Mouse (Mus musculus) ES-E14 (cell line): ENCODE data around the gene Izumo4. TPM values are rescaled to one million over a fixed set of nuclear protein-coding genes. Genes with fewer than 3 reads are reported as not detected.

Source experiments
- DNase-seq: peaks from one replicate; pipeline ENCODE4 v3.0.0-alpha.2; 2013; ENCODE audit warnings: low read depth, low spot score
- H3K27ac ChIP-seq: 2 replicates; pipeline ENCODE4 v1.5.1; 2012; ENCODE audit warnings: low read depth, mild to moderate bottlenecking, low read length, moderate library complexity, mixed read lengths; ENCODE audit not compliant: poor library complexity, insufficient read depth, severe bottlenecking
- H3K36me3 ChIP-seq: 2 replicates; pipeline ENCODE4 v1.6.1; 2012; ENCODE audit warnings: mild to moderate bottlenecking, low read length, moderate library complexity, mixed read lengths; ENCODE audit not compliant: control insufficient read depth, poor library complexity, insufficient read depth, severe bottlenecking
- H3K4me1 ChIP-seq, 2 experiments: fragments of 150-350 bp in 1 of 2; sonication (generic) in 1 of 2; 2 replicates each; pipeline ENCODE4 v1.6.1; 2012; ENCODE audit warnings: low read length in 2 of 2, mild to moderate bottlenecking in 1 of 2, mixed read lengths in 1 of 2; ENCODE audit not compliant: control insufficient read depth in 2 of 2, insufficient read depth in 2 of 2, poor library complexity in 1 of 2
- H3K4me3 ChIP-seq, 2 experiments: fragments of 150-350 bp in 1 of 2; sonication (generic) in 1 of 2; 2 replicates each; pipeline ENCODE4 v1.5.1; 2012; ENCODE audit warnings: low read length in 2 of 2, low read depth in 1 of 2, mild to moderate bottlenecking in 1 of 2, mixed read lengths in 1 of 2; ENCODE audit not compliant: insufficient read depth in 1 of 2, poor library complexity in 1 of 2, severe bottlenecking in 1 of 2
- H3K9ac ChIP-seq: 2 replicates; pipeline ENCODE4 v1.6.1; 2012; ENCODE audit warnings: low read depth, mild to moderate bottlenecking, low read length, mixed read lengths; ENCODE audit not compliant: poor library complexity, insufficient read depth, severe bottlenecking
- H3K9me3 ChIP-seq: fragments of 150-350 bp; sonication (generic); 2 replicates; pipeline ENCODE4 v1.6.1; 2012; ENCODE audit warnings: low read depth, mild to moderate bottlenecking, low read length; ENCODE audit not compliant: control insufficient read depth, insufficient read depth
- CHD2 ChIP-seq: IDR thresholded peaks from 2 replicates; pipeline ENCODE4 v1.6.1; 2014; ENCODE audit warnings: mild to moderate bottlenecking, low read depth, low read length, inconsistent platforms
- HCFC1 ChIP-seq: IDR thresholded peaks from 2 replicates; pipeline ENCODE4 v1.6.1; 2012; ENCODE audit warnings: low read length, inconsistent platforms, borderline replicate concordance; ENCODE audit not compliant: insufficient read depth
- MAFK ChIP-seq: IDR thresholded peaks from 2 replicates; pipeline ENCODE4 v1.6.1; 2014; ENCODE audit warnings: mild to moderate bottlenecking, low read depth, low read length, inconsistent platforms; ENCODE audit not compliant: insufficient read depth
- ZC3H11A ChIP-seq: IDR thresholded peaks from 2 replicates; pipeline ENCODE4 v1.6.1; 2012; ENCODE audit warnings: low read depth, mild to moderate bottlenecking, inconsistent platforms, low read length, borderline replicate concordance
- ZNF384 ChIP-seq: IDR thresholded peaks from 2 replicates; pipeline ENCODE4 v1.6.1; 2012; ENCODE audit warnings: low read depth, low read length, inconsistent platforms
- in situ Hi-C, 2 experiments: fragments of 600-800 bp; cut with MboI; formaldehyde crosslinking; loops; one replicate each; pipeline ENCODE4 v1.15.1; 2025; ENCODE audit warnings: low sequenced_read_pairs in 2 of 2, inconsistent platforms in 1 of 2; ENCODE audit not compliant: unreplicated experiment in 2 of 2
- total RNA-seq: library from RNA; depleted of rRNA; stranded (reverse); fragments of 300-350 nt; gene quantifications from 2 replicates; pipeline ENCODE4 v1.2.3, GENCODE M21; 2012

Gene Izumo4
- total RNA-seq, 1 experiment = 8.9 TPM

DNA sequence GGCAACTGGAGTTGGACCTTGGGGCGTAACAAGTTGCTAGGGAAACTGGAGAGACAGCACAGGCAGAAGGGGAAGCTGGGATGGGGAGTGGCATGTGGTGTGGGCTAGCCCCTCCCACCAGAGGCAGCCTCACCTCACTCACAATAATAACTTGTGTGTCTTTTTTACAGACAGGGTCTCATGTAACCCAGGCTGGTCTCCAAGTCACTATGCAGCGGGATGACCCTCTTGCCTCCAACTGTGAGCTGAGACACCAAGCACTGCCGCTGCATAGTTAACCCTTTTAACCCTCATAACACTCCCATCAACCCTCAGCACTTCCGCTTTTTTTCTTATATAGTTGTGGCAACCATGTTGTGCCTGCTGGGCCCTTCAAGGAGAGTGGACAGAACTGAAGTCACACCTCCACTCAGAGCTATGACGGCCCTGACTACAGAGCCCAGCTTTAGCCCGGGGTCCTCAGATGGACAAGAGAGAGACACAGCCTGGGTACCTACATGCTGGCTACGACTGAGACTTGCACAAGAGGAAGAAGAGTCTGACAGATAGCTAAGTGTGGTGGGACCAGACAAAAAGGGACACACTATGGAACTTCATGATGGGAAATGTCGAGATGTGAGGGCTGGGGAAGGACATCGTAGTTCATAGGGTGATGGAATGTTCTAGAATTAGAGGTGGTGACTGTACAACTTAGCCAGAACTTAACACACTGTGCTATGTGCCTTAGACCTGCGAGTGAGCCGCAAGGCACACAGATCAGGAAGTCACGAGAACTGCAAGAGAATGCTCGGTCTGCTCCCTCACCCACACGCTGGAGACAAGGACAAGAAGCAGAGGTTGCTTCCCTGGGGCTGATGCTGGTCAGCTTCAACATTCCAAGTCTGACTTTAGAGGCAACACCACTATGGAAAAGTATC is 9.5 kb upstream of the Izumo4 start:
- Histone ChIP-seq H3K4me3 (no peak overlapping the region), H3K9ac (no peak overlapping the region), H3K36me3 (peaks cover 8% of the 10 kb centered on the region; the same call in 1 of the 2 replicates), H3K4me1 (peaks cover 4 to 27% of the 10 kb centered on the region in 2 experiments; a peak in 3 of 4 replicates), H3K27ac (no peak overlapping the region), H3K9me3 (no peaks in the 10 kb centered on the region)
- TF ChIP-seq ZC3H11A (no peak), MAFK (no peak), HCFC1 (no peak), ZNF384 (no peak), CHD2 (no peak)
- in situ Hi-C loops = no loop called here
- DNase-seq = no peak

DNA sequence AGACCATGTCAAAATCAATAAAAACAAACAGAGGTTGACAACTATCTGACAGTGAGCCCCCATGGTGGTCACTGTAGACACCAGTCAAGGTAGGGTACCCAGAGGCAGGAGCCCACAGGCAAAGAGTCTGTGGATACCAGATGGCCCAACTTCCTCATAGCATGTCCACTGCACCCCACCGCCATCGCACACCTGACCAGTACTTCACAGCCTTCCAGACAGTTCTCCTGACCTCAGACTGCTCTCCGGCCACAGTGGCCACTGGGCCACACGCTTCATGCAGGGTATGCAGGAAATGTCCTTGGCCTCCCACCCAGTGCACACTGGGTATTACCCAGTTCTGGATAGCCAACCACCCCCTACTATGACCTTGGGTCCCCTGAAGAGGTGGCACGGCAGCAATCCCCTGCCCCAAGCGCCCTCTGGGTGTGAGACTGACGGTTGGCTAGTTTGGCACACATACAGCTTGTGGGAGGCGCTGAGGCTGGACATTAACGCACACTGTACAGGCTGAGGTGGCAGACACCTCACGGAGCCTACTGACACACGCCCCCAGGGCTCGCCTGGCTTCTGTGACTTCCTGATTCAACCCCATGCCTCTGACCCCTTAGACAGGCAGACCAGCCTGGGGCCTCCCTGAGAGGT is 8.5 kb upstream of the Izumo4 start:
- H3K4me3 ChIP-seq = no peak overlapping the region
- H3K27ac ChIP-seq = no peak overlapping the region
- H3K9me3 ChIP-seq = no peaks in the 10 kb centered on the region
- peaks cover 4 to 27% of the 10 kb centered on the region in 2 experiments; a peak in 3 of 4 replicates for H3K4me1 ChIP-seq
- peaks cover 8% of the 10 kb centered on the region; the same call in 1 of the 2 replicates for H3K36me3 ChIP-seq
- no peak for DNase-seq
- TF ChIP-seq MAFK = no peak
- TF ChIP-seq CHD2 = no peak
- no peak for TF ChIP-seq ZNF384
- TF ChIP-seq ZC3H11A = no peak
- no peak for TF ChIP-seq HCFC1
- in situ Hi-C loops = no loop called here
- no peak overlapping the region for H3K9ac ChIP-seq

DNA sequence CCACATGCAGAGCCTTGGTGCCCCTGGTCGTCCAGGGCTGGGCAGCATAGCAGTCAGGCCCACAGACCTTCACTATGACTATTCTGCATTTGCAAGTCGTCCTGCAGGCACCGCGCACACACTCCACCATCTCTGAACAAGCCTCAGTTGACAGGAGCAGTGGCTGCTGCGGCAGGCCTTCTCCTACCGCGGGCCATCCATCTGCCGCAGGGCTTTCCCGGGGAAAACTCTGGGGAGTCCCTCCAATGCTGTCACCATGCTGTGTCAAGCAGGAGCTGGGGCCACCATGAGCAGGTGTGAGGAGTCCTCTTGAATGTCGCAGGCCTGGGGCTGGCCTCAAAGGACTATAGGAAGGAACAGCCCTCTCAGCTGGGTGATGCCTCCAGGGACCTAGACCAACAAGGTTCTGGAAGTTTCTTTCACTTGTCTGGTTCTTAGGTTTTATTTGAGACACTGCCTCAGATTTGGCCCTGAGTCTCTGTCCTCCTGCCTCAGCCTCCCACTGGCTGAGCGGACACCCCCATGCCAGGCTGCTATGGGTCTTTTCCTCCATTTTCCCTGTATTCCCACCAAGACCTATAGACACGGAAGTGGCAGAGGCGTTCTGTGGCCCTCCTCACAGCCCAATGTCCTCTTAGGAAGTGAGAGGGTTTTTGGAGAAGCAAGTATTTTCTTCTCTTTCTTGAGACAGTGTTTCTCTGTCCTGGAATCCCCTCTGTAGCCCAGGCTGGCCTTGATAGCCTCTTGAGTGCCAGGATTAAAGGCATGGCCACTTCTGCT is 7.6 kb upstream of the Izumo4 start:
- TF ChIP-seq ZC3H11A (no peak), CHD2 (no peak), ZNF384 (no peak), MAFK (no peak), HCFC1 (no peak)
- H3K4me1 ChIP-seq = peaks cover 4 to 27% of the 10 kb centered on the region in 2 experiments; a peak in 3 of 4 replicates
- H3K9ac ChIP-seq = no peak overlapping the region
- no peak overlapping the region for H3K27ac ChIP-seq
- H3K4me3 ChIP-seq = no peak overlapping the region
- in situ Hi-C loops = no loop called here
- H3K36me3 ChIP-seq = peaks cover 8% of the 10 kb centered on the region; the same call in 1 of the 2 replicates
- H3K9me3 ChIP-seq = no peaks in the 10 kb centered on the region
- no peak for DNase-seq

DNA sequence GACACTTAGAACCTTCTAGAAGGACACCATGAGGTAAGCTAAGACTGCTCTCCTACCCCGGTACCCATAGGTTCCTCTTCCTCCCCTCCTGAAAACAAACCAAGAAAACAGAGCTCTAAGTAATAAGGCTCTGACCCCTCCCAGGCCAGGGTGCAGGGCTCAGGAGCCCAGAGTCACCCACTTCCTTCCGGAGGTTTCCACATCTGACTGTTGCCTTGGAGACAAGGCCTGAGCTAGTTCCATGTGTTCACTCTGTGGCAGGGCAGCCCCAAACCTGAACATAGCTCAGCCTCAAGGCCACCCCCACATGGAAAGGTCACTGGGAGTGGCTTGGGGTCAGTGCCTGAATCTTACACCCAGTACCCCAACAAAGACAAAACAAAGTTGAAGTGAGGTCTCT is 6.8 kb upstream of the Izumo4 start:
- Histone ChIP-seq H3K27ac (peak overlapping the region; percentile 18; the same call in 1 of the 2 replicates), H3K36me3 (peaks cover 7% of the 10 kb centered on the region; the same call in 1 of the 2 replicates), H3K4me1 (peaks cover 4 to 29% of the 10 kb centered on the region in 2 experiments; a peak in 3 of 4 replicates), H3K9me3 (no peaks in the 10 kb centered on the region), H3K4me3 (no peak overlapping the region), H3K9ac (no peak overlapping the region)
- no peak for DNase-seq
- in situ Hi-C loops = no loop called here
- TF ChIP-seq MAFK (no peak), HCFC1 (no peak)
